Mouse (Mus musculus) urinary bladder, adult 18-20 months (tissue): ENCODE measurements around the gene Prr12.
A peak's percentile ranks its signal among the peaks of the same experiment; 100 is the strongest.
"Not testable (repeated sequence)": the region's sequence is repeated elsewhere in the genome, so short reads cannot be mapped to it uniquely, and the experiment has no call there.

Source experiments
- DNase-seq, 2 experiments: peaks; one replicate each; pipeline ENCODE4 v3.0.0; 2022; ENCODE audit warnings: low spot score in 2 of 2, mixed read lengths in 2 of 2

Gene Prr12

GRCm38 (mm10) chr7:45052862-45053116 is at the start of gene Prr12:
TSS of gene Prr12 (minus strand) at chr7:45052881.
- DNase-seq, result no peak

GRCm38 (mm10) chr7:45102441-45102840 is 49.8 kb upstream of the Prr12 start:
- DNase-seq, result no peak

DNA sequence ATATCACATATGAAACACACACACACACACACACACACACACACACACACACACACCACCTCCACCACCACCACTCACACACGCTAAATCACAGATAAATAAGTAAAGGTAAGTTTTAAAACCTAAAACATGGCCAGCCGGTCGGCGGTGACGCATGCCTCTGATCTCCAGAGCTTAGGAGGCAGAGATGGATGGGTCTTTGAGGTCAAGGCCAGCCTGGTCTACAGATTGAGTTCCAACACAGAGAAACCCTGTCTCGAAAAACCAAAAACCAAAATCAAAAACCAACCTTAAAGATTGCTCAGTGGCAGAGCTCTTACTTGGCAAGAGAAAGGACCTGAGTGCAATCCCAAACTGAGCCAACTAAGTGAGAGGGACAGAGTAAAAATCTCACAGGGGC is 47.4 kb upstream of the Prr12 start:
- DNase-seq, result no peak

GRCm38 (mm10) chr7:45098541-45099240 is 46.0 kb upstream of the Prr12 start:
- DNase-seq, result no peak

GRCm38 (mm10) chr7:45097479-45097878 is 44.8 kb upstream of the Prr12 start:
- no peak for DNase-seq

DNA sequence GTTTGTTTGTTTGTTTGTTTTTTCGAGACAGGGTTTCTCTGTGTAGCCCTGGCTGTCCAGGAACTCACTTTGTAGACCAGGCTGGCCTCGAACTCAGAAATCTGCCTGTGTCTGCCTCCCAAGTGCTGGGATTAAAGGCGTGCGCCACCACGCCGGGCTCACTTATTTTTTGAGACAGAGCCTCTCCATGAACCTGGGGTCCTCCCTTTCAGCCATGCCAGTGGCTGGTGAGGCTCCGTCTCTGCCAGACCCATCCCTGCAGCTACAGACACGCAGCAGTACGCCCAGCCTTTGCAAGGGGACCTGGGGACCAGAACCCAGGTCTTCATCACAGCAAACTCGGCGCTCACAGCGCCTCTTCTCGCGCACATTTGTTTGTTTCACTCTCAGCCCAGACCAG is 43.3 kb upstream of the Prr12 start:
- DNase-seq, result not testable (repeated sequence)

DNA sequence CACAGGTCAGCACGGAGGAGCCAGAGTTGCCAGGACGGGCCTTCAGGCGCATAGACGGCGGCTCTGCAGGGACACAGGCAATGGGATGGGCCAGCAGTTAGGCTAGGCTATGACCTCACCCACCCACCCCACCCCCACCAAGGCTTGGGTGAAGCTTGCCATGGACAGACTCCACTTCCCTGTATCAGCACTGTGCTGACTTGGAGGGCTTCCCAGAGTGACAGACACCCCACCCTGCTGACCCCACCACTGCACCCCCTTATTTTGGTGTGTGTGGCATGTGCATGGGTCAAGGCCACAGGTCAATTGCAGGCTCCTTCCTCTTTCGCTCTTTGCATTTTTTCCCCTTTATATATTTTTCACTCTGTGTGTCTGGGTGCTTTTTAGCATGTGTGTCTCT is 42.7 kb upstream of the Prr12 start:
- DNase-seq, result no peak

DNA sequence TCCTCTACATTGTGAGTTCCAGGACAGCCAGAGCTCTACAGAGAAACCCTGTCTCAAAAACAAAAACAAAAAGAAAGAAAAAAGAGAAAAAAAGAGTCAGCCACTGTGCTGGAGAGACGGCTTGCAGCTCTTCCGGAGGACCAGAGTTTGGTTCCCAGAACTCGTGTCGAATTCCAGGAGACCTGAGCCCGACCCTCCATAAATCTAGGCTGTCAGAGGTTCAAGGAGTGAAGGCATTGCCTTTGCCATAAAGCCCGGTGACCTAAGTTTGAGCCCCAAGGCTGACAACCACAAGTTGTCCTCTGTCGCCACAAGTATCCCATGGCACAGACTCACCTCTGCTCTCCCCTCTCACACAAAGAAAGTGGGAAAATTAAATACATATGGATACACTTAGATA is 41.4 kb upstream of the Prr12 start:
- DNase-seq, result no peak

- DNase-seq, result no peak
These were observed 40.8 kb upstream of the Prr12 start for GRCm38 (mm10) chr7:45093516-45093905.

GRCm38 (mm10) chr7:45092828-45093515 is 40.3 kb upstream of the Prr12 start:
- DNase-seq, result no peak

- peak in 1 of 2 experiments; percentile 84 for DNase-seq
These were observed 39.4 kb upstream of the Prr12 start, which contains the start of gene Rcn3 for GRCm38 (mm10) chr7:45092048-45092447. TSS of gene Rcn3 (minus strand) at chr7:45092221.

DNA sequence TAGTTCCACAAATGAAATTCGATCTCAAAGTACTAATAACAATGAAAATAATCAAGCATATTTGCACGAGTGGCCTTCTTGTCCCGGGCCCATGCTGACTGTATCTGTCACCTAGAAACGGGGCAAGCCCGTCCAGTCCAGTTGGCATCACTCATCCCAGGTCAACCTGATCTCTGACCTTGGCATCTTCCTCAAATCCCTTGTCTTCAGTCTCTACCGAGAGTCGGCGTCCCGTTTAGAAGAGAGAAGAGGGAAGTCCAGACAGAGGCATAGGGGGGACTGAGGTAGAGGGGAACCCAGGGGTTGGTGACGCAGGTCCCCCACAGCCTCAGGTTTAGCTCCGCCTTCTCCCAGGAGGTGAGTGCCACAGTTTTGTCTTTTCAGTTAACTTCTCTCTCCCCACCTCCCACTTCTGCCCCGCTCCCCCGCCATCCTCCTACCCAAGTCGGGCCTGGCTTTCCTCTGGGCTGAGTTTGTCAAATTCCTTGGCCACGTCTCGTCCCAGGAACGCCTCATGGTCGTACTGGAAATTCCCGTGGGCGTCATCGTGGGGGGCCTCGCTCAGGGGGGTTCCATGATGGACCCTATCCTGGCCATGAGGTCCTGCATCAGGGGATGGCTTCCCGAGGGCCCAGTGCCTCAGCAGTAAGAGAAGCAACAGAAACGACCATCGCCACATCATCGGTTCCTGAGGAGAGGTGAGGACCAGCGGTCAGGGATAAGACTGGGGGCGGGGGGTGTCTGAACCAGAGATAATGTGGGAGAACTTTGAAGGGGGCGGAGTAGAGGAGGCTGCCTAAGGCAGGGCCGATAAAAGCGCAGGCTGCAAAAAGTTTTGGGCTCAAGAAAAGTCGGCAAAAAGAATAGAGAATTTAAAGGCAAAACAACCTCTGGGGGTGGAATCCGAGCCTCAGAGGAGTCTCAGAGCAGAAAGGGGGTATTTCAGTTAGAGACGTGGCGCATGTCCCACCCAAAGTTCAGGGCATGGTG is 38.6 kb upstream of the Prr12 start:
- no peak for DNase-seq

DNA sequence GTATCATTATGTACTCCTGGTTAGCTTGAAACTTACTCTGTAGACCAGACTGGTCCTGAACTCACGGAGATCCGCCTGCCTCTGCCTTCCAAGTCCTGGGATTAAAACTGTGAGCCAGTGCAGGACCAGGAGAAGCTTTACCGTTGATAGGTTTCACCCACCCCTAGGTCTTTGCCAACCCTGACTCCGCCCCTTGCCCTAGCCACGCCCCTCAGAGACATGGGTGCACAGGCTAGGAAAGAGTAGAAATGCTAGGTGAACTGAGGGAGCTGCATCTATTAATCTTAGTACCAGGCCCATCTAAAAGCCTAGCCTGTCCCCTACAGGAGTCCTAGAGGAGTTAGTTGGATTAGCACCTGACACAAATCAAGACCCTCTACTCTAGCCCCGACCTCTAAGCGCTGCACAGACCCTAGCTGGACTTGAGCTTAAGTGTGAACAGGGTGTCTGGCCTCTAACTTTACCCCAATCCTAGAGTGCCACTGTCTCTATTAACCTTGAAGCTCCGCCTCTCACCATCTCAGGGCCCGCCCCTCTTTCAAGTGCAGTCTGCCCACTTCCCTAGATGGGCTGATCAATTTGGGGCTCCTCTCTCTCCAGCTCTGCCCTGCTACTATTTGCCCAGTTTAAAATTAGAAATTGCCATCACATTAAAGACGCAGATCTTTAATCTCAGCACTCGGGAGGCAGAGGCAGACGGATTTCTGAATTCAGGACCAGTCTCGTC is 37.7 kb upstream of the Prr12 start:
- no peak for DNase-seq

DNA sequence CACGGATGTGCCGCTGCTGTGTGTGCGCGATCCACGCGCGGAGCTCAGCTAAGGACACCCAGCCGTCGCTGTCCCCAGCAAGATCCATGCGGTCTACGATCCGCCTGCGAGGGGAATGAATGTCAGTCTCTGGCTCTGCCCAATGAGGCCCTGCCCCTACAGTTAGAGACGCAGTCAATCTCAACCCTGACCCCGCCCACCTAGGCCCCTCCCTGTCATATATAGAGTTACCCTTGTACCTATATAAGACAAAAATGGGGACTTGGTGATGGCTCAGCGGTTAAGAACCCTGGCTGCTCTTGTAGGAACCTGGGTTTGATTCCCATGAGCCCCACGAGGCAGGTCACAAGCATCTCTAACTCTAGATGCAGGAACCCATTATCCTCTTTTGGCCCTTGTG is 35.9 kb upstream of the Prr12 start:
- no peak for DNase-seq

DNA sequence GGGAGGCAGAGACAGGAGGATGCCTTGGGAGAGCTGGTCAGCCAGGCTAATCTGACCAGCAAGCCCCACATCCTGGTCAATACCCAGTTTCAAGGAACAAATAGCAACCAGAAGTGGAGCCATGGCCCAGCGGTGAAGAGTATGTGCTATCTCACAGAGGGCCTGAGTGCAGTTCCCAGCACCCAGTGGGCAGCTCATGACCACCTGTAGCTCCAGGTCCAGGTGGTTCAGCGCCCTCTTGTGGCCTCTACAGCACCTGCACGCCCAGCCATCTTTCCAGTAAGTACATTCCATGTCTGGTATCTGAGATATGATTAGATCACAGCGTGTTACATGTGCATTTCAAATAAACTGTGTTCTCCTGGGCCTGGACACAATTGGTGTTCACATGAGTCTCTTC is 33.4 kb upstream of the Prr12 start:
- DNase-seq, result no peak

- DNase-seq, result no peak
These were observed 30.7 kb upstream of the Prr12 start for GRCm38 (mm10) chr7:45083300-45083890.

GRCm38 (mm10) chr7:45082401-45083299 is 30.0 kb upstream of the Prr12 start:
- no peak for DNase-seq

DNA sequence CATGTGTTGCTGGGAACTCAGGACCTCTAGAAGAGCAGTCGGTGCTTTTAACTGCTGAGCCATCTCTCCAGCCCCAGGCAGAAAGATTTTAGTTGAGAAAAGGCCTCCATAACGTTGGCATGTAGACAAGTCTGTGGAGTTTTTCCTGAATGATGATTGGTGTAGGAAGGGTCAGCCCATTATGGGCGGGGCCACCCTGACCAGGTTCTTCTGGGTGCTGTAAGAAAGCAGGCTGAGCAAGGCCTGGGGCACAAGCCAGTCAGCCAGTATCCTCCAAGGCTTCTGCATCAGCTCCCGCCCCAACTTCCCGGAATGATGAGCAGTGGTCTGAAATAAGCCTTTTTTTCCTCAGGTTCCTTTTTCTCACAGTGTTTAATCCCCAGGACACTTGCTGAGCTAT is 28.3 kb upstream of the Prr12 start:
- DNase-seq, result no peak

DNA sequence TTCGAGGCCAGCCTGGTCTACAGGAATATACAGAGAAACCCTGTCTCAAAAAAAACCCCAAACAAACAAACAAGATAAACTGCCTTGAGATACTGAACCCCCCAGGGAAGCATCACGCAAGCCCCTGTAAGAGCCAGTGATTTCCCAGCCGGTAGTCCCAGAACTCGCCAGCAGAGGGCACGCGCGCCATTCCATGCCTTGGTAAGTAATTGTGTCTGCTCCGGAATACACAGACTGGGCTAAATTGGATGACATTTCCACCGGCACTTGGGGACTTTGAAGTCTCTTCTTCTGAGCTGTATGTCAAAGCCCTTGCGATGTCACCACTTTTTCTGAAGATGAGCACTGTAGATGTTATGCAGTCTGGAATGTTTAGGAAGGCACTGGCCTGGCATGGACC is 27.2 kb upstream of the Prr12 start:
- peak; percentile 79 to 89 for DNase-seq

DNA sequence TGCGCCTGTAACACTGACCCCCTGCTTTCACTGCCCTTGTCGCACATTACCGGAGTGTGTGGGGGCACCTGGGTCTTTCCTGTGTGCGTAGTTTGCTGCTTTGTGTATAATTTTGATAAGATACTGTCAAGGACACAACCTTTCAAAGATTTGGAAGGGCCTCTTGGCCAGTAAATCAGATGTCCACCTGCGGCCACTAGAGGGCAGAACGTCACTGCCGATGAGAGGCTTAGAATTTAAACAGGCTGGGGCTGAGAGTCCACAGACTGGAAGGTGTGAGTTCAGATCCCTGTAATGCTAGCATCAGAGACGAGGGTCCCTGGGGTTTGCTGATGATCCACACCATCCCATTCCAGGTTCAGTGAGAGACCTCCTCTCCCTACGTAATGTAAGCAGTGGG is 25.8 kb upstream of the Prr12 start:
- DNase-seq, result peak; percentile 55 to 62
